Mouse (Mus musculus) testis, postnatal 10 days (tissue): ENCODE results near the gene Erich3.

Source experiments
- DNase-seq: peaks from one replicate; pipeline ENCODE4 v3.0.0; 2021; ENCODE audit warnings: low spot score

Gene Erich3

DNA sequence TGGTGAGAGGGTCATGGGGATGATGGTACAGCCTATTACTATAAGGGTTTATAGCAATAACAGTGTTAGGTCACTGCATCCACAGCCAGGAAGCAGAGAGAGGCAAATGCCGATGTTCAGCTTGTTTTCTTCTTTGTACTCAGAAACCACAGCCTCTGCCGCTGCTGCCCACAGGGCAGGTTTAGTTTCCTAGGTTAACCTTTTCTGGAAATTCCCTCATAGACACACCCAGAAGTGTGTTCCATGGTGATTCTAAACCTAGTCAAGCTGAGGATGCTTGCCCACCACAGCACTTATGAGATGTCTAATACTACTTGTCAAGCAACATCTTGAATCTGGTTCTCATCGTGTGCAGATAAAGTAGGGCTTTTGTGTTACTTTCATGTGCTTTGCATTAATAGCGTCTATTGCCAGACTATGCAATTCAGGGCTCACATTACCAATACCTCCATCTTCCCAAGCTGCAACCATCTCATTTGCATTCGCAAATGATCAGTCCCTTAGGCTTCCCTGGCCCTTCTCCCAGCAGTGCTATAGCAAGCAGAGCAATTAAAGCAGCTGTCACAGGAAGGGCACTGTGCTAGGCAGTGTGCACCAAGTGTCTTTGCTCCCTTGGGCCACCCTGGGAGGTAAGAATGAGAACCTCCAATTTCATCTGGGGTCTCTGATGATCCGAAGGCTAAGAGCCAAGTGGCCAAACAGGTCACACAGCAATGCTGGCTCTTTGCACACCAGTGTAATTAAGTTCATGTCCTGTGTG is 115.4 kb downstream of the Erich3 start:
- no peak for DNase-seq

DNA sequence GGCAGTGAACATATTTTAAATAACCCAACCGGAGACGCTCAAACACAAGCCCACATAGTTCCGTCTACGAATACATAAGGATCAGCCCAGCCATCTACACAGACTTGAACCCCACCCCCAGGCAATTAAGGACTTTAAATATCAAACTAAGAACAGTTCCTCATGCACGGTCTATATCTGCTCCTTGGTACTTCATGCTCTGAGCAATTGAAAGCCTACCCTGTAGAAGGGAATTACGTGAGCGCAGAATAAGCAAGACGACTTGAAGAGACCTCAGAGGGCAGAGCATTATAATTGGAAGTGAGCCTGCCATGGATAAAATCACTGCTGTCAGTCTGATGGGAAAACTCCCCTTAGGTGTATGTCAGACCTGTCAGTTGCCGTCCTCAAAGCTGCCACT is 122.7 kb downstream of the Erich3 start:
- DNase-seq = no peak

DNA sequence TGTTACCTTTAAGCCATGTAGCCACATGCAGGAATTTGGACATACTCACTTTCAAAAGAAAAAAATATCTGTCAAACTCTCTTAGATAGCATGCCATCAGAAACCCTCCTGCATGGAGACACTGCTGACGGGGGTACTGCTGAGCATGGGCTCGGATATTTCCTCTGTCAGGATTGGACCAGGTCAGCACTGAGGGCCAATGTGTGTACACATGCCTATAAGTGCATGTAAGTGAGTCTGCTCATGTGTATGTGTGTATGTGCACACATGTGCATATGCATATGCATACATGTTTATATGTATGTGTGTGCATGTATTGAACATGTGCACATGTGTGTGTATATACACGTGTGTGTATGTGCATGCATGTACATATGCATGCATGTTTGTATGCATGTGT is 124.0 kb downstream of the Erich3 start:
- no peak for DNase-seq

DNA sequence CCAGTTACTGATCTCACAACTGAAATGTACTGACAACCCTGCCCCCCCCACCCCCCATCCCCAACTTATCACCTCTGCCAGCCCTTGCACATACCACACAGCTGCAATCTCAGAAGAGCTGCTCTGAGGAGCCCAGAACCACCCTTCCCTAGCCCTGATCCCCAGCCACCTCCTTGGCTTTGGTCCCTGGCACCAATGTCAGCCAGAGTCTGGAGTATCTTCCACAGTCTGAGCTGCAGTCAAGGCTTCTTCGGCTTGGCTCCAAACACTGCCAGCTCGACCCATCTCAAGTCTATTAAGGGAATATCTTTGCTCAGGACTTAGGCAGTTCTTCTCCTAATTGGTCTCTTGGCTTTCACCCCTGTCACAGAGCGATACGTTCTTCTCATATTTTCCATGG is 129.9 kb downstream of the Erich3 start:
- no peak for DNase-seq

DNA sequence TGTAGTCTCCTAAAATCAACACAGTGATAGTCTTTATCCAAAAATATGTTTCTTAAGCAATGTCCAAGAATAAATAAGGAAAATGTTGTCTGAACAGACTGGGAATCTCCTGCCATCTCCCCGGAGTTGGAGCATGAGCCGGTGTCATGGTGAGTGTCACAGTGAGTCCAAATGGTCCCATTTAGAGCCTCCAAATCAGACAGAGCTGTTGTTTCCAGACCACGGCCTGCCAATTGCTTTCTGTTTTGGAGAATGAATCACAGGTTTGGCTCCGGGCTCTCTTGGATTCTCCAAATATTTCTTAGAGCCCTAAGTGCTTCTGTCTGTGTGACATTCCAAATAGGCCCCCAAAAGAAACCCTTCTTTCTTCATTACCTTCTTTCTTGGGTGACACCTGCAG is 135.1 kb downstream of the Erich3 start:
- no peak for DNase-seq

DNA sequence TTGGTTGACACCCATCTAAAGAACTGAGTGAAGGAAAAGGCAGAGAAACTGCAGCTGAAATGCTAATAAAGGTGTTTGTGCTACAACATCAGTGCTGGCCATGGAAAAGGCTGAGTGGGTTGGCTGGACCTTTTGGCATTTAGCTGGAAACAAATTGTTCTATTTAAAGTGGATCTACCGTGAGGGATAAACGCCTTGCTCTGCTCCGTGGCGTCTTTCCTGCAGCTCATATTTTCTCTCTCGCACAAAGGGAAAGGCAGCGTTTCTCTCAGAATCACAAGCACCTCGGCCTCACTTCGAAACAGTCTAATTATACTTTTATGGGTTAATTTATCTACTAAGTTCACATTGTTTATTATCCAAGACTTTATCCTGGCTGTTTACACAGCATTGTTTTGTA is 136.8 kb downstream of the Erich3 start:
- DNase-seq = no peak

DNA sequence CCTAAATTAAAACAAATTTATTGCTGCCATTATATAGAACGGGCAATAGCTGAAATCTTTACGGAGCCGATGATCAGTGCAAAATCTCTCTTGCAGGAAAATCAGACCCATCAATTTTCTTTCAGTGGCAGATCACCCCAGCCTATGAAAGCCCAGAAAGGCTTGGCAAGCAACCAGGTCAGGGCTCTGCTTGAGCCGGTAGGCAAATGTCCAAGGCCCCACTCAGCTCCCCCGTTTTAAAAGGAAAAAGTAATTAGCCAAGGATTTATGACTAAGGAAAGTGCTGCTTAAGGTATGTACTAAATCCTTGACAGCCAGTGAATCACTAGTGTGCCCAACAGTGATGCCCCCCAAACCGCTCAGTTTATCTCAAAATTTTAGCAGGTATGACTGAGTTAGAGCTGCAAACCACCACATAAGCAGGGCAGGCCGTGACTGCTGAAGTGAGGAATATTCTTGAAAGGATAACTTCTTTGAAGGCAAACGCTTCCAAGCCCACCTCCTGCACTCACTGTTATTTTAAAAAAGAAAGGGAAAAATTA is 137.3 kb downstream of the Erich3 start:
- no peak for DNase-seq

DNA sequence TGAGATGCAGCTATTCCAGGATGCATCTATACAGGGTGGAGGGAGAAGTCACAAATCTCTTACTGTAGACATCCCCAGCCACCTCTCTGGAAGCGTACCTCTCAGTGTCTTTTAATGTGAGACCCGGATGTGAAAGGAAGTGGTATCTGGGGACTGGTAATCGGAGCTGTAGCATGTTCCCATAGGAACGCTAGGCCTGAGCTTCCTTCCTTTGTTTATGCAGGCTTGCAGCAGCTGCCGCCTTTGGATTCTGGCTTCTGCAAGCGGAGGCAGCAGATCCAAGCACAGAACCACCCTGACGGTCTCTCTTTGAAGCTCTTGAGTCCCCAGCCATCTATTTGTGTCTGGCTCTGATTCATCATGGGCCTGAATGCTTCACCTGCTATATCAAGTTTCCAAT is 143.0 kb downstream of the Erich3 start:
- no peak for DNase-seq

DNA sequence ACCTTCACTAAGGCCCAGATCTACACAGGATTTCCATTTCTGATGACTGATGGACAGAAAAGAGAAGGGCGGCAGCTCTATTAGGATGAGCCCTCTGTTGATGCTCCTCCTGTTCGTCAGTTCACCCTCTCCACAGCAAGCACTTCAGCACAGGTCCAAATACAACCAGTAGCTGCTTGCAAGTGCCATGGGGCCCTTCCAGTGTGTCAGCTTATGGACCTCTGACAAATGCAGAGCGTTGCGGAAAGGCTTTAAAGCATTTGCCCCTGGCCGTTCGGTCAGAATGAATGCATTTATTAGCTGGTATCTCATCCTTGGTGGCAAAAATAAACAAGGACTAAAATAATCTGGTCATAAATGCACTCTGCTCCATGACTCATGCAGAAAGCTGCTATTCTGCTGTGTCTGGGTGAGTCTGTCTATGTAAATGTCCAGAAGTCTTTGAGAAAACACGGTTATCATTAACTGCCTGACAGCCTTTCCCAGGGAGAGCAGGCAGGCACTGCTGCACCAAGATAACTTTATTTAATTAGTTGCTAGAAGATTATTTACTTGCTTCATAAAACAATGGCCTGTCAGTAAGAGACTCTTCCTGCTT is 146.7 kb downstream of the Erich3 start:
- DNase-seq = no peak

DNA sequence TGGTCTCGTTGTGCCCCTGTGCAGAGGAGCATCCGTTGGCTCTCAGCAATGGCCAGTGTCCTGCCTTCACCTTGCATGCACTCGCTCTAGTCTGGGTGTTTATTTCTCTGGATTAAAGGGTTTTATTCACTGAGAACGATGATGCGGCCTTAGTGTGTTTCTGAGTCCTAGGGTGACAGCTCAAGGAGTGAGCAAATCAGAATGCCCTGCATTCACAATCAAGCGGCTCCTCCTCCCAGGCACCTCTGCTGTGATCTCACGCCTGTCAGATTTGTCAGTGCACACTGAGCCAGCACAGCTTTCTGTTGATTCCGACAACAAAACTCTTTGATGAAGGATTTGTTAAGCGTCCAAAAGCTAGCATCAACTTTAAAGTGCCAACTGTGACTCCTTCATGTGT is 147.6 kb downstream of the Erich3 start:
- DNase-seq = no peak

DNA sequence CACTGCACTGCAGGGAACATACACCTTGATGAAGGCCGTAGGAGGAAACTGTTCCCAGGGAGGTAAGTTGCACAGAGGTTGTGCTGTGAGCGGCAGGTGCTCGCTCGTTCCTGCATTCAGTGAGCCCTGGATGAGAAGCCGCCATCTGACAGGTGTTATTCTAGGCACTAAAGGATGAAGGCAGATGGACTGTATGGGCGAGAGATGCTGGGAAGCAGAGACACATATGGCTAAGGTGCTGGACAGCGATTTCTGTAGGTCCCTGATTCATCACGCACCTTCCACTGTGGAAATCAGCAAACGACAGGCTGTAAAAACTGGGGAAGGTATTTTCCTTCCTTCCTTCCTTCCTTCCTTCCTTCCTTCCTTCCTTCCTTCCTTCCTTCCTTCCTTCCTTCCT is 148.2 kb downstream of the Erich3 start:
- no peak for DNase-seq

DNA sequence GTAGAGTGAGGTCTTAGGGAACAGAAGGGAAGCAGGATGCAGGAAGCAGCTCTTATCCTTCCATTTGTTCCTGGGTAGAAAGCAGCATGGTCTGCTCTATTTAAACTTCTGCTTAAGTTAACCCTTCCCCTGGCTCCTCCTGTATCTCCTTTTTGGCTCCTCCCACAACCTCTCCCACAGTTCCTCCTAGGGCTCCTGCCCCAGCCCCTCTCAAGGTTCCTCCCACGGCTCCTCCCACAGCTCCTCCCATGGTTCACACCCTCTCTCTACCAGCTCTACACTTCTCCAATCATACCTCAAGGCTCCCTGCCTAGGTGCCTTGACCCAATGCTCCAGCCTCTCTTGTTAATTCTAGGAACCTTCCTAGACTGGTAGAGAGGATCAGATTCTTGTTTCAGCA is 149.2 kb downstream of the Erich3 start:
- DNase-seq = no peak

DNA sequence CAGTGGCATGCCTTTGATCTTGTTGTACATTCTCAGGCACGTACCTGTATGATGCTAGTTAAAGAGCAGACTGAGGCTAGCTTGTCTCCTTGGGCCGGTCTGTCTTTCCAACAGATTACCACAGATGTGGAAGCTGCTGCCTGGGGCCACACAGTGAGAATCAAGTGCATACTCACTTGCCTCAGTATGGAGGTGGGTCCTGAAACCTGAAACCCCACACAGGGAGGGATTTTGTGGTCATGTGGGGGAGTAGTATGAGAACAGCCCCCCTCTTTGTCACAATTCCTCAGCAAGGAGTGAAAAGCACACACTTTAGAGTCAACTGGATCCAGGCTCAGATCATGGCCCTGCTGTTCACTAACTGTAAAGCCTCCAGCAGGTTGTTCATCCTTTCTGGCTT is 151.9 kb downstream of the Erich3 start:
- DNase-seq = no peak

DNA sequence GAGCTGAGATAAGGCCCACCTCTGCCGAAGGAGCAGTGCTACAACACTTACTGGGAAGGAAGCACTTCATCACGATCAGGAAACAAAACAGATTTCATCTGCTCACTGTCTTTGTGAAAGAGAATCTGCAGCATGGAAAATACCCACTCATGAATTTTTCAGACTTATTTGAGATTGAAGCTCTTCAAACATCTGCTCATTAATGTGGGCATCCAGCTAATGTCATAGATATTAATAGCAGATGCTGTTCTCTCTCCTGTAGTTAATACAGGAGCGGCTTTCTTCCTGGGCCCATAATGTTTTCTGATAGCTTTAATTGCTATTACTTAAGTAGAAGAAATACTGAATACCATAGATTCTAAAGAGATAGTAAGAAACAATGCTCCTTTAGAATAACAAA is 152.6 kb downstream of the Erich3 start:
- no peak for DNase-seq

DNA sequence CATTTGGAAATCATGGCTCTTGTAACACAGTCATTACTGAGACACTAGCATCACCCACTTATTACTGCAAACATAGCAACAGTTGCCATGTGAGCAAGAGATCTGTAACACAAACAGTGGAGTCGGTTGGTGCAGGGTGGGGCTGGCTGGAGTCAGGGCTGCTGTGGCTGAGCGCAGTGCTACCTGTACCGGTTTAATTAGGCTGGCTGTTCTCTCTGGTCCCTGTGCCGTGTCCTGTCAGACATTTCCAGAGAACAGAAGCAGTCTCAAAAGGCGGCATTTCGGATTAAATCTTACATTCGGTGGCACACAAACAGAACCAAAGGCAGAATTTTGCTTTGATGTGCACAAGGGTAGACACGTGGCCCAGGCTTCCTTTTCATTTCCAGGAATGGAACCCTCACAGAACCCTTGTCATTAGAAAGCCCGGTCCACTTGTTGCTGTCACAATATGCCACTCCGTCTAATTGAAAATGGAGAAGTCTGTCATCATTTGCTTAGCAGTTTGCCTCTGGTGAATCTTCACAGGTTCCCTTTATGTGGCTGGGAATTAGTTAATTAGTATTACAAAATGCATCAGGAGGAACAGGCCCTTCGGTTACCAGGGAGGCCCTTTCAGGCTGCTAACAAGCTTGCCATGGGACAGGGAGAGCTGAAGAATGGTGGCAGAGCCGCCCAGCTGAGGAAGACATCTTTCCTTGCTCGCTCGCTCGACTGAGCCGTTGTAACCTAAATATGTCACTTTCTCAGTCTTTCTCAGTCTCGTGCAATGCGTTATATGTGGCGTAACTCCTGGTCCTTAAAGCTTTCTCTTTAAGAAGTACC is 153.4 kb downstream of the Erich3 start:
- no peak for DNase-seq
